Mouse (Mus musculus): ENCODE results near the gene Chaf1b. TPM values are rescaled to one million over a fixed set of nuclear protein-coding genes. Genes with fewer than 3 reads are reported as not detected.
A peak's percentile ranks its signal among the peaks of the same experiment; 100 is the strongest.

Chaf1b gene
- total and polyA plus RNA-seq, 3 experiments: 48.2 to 53.9 TPM; not detected in 1

DNA sequence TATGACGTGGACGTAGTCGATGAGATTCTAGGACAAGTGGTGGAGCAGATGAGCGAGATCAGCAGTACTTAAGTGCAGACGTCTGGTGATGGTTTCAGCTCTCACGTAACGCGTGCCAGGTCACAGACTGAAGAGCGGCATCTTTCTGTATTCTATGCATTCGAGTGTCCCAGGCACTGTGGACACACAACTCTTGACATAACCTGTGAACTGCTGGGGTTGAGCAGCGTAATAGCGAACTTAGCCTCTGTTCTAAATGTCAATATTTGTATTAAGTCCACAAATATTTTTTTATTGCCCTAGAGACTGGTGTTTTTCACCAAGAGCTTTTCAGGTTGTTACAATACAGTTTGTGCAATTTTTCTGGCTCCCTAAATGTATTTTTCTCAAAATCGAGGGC, 8.9 kb upstream of the Chaf1b start:
- Histone ChIP-seq H3K27me3 (ENCODE audit: control insufficient read depth in 1 of 2, insufficient read depth in 2 of 2, low read length in 2 of 2) (no peaks in the 10 kb centered on the region), H3K9me3 (replicated peaks; ENCODE audit: insufficient read depth, low read length) (no peaks in the 10 kb centered on the region), H3K4me1 (ENCODE audit: control insufficient read depth in 1 of 2, insufficient read depth in 2 of 2, low read length in 2 of 2) (peaks cover 0 to 2% of the 10 kb centered on the region in 2 experiments; a peak in 1 of 4 replicates), H3K79me2 (ENCODE audit: control insufficient read depth, insufficient read depth, low read length, poor library complexity) (no peaks in the 10 kb centered on the region), H3K4me3 (ENCODE audit: control insufficient read depth in 1 of 2, insufficient read depth in 1 of 2, low read depth in 2 of 2, low read length in 2 of 2) (no peak overlapping the region), H3K36me3 (ENCODE audit: control insufficient read depth in 1 of 2, insufficient read depth in 2 of 2, low read length in 2 of 2) (peaks cover 0 to 25% of the 10 kb centered on the region in 2 experiments; a peak in 2 of 4 replicates), H3K9ac (ENCODE audit: control insufficient read depth, low read depth, low read length, poor library complexity, severe bottlenecking) (no peak overlapping the region), H3K27ac (ENCODE audit: control insufficient read depth, low read depth, low read length) (no peak overlapping the region)
- no peak for DNase-seq (ENCODE audit: low read depth, low spot score)
- no peak for TF ChIP-seq BHLHE40 (IDR thresholded peaks at IDR 0.05; ENCODE audit: borderline replicate concordance, low read depth, low read length)
- no peak for TF ChIP-seq RCOR1 (IDR thresholded peaks at IDR 0.05; ENCODE audit: low read depth, low read length)
- no peak for TF ChIP-seq MEF2A (IDR thresholded peaks at IDR 0.05; ENCODE audit: extremely low read depth, insufficient replicate concordance, low read depth, low read length, poor library complexity, severe bottlenecking)
- no peak for TF ChIP-seq E2F4 (IDR thresholded peaks at IDR 0.05; ENCODE audit: borderline replicate concordance, low read depth, low read length)
- TF ChIP-seq ELF1 (IDR thresholded peaks at IDR 0.05; ENCODE audit: low read depth, low read length): no peak
- no peak for TF ChIP-seq TAL1 (IDR thresholded peaks at IDR 0.05; ENCODE audit: low read length)
- no peak for TF ChIP-seq TBP (IDR thresholded peaks at IDR 0.05; ENCODE audit: low read depth, low read length)
- TF ChIP-seq NRF1 (IDR thresholded peaks at IDR 0.05; ENCODE audit: insufficient read depth, low read depth, low read length, poor library complexity, severe bottlenecking): no peak
- TF ChIP-seq EP300 (IDR thresholded peaks at IDR 0.05; ENCODE audit: low read depth in 1 of 2, low read length in 2 of 2): no peak
- no peak for TF ChIP-seq POLR2AphosphoS5 (IDR thresholded peaks at IDR 0.05; ENCODE audit: borderline replicate concordance, low read depth, low read length)

DNA sequence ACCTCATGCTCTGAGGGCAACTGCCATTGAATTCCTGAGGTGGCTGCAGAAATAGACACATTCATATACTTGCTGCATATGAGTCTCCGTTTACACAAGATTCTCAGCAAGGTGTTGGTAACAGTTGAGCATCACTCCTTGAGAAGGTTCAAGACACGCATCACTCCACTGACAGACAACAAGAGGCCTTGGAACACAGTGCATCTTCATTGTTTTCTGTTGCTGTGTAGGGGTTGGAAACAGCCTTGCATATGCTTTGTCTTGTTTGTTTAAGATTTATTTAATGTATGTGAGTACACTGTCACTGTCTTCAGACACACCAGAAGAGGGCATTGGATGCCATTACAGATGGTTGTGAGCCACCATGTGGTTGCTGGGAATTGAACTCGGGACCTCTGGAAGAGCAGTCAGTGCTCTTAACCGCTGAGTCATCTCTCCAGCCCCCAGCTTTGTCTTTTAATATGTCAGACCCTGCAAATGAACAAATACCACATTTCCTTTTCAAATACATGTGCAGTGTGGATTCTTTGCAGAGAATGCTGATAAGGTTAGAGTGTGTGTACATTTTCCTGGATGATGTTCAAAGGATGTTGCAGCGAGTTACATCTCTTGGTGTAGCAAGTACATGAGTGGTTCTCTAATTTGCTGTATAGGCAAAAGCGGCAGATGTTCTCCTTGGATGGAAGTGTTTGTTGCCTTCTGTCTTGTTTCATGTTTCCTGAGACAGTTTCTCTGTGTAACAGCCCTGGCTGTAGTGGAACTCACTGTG, 5.9 kb upstream of the Chaf1b start:
- peaks cover 0 to 14% of the 10 kb centered on the region in 2 experiments; a peak in 2 of 4 replicates for H3K36me3 ChIP-seq (ENCODE audit: control insufficient read depth in 1 of 2, insufficient read depth in 2 of 2, low read length in 2 of 2)
- TF ChIP-seq USF1 (IDR thresholded peaks at IDR 0.05; ENCODE audit: low read depth, low read length) (no peak), MAZ (IDR thresholded peaks at IDR 0.05; ENCODE audit: low read depth, low read length) (no peak), POLR2A (IDR thresholded peaks at IDR 0.05; ENCODE audit: control insufficient read depth in 1 of 2, insufficient read depth in 1 of 2, low read depth in 1 of 2, low read length in 2 of 2, poor library complexity in 1 of 2) (0 out of 4 replicates have a peak, but pooled peaks of 1 of the 2 experiments have one; percentile 16), SMC3 (IDR thresholded peaks at IDR 0.05; ENCODE audit: low read depth, low read length) (no peak), MYC (IDR thresholded peaks at IDR 0.05; ENCODE audit: low read depth, low read length) (no peak), ETS1 (IDR thresholded peaks at IDR 0.05; ENCODE audit: low read depth, low read length) (no peak), TBP (IDR thresholded peaks at IDR 0.05; ENCODE audit: low read depth, low read length) (no peak), POLR2AphosphoS5 (IDR thresholded peaks at IDR 0.05; ENCODE audit: borderline replicate concordance, low read depth, low read length) (no peak), UBTF (IDR thresholded peaks at IDR 0.05; ENCODE audit: borderline replicate concordance, insufficient read depth, low read depth, low read length) (no peak), KAT2A (conservative IDR thresholded peaks at IDR 0.05; ENCODE audit: low read depth, low read length) (no peak), ZNF384 (IDR thresholded peaks at IDR 0.05; ENCODE audit: low read depth, low read length) (no peak), POLR2AphosphoS2 (IDR thresholded peaks at IDR 0.05; ENCODE audit: low read length) (peak; percentile 59; the same call in 1 of the 2 replicates), SIN3A (IDR thresholded peaks at IDR 0.05; ENCODE audit: low read length) (no peak)
- H3K9ac ChIP-seq (ENCODE audit: control insufficient read depth, low read depth, low read length, poor library complexity, severe bottlenecking): no peak overlapping the region
- no peaks in the 10 kb centered on the region for H3K9me3 ChIP-seq (replicated peaks; ENCODE audit: insufficient read depth, low read length)
- no peak overlapping the region for H3K27ac ChIP-seq (ENCODE audit: control insufficient read depth, low read depth, low read length)
- peak; percentile 28 for DNase-seq (ENCODE audit: low read depth, low spot score)
- no peaks in the 10 kb centered on the region for H3K79me2 ChIP-seq (ENCODE audit: control insufficient read depth, insufficient read depth, low read length, poor library complexity)
- H3K4me3 ChIP-seq (ENCODE audit: control insufficient read depth in 1 of 2, insufficient read depth in 1 of 2, low read depth in 2 of 2, low read length in 2 of 2): no peak overlapping the region
- H3K27me3 ChIP-seq (ENCODE audit: control insufficient read depth in 1 of 2, insufficient read depth in 2 of 2, low read length in 2 of 2): no peaks in the 10 kb centered on the region
- peaks cover 0 to 2% of the 10 kb centered on the region in 2 experiments; a peak in 1 of 4 replicates for H3K4me1 ChIP-seq (ENCODE audit: control insufficient read depth in 1 of 2, insufficient read depth in 2 of 2, low read length in 2 of 2)

Data from MEL (cell line).